Mouse (Mus musculus): ENCODE results near the gene B4galnt2.
A peak's percentile ranks its signal among the peaks of the same experiment; 100 is the strongest.

The B4galnt2 gene

DNA sequence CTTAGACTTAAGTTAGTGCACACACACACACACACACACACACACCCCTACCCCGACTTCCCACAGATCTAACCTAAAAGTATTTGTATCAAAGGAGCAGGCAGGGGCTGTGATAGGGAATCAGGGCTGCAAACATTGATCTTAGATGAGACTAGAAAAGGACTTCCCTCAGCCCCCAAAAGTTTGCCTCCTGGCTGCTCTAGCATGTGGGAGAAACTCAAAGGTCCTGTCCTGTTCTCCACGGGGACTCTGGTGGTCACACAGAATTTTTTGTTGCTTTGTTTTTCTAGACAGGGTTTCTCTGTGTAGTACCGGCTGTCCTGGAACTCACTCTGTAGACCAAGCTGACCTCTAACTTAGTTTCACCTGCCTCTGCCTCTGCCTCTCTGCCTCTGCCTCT is 89.1 kb downstream of the B4galnt2 start:
- no peak for DNase-seq

DNA sequence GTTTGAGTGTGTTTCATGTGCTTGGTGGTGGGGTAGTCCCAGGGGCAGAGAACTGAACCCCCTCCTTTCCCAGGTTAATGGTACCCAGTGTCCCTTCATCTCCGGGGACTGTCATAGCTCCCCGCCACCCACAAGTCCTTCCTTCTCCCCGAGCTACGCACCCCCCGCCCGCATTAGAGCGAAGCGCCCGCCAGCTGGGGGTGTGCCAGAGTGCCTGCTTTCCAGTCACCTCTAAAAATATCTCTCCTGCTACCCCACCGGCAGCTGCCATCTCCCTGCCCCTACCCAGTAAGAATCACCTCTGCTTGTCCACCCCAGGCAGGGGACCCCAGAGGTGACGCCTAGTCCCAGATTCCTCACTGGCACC is 89.8 kb downstream of the B4galnt2 start:
- DNase-seq = peak; percentile 67

- peak; percentile 96 for DNase-seq
Observed at GRCm38 (mm10) chr11:95824071-95824876, 90.4 kb downstream of the B4galnt2 start, which contains the start of gene Phospho1. Gene Phospho1, plus strand, starts transcription at chr11:95824499.

GRCm38 (mm10) chr11:95822437-95822836 is 92.3 kb downstream of the B4galnt2 start:
- DNase-seq = no peak

GRCm38 (mm10) chr11:95821511-95821910 is 93.2 kb downstream of the B4galnt2 start:
- DNase-seq = no peak

DNA sequence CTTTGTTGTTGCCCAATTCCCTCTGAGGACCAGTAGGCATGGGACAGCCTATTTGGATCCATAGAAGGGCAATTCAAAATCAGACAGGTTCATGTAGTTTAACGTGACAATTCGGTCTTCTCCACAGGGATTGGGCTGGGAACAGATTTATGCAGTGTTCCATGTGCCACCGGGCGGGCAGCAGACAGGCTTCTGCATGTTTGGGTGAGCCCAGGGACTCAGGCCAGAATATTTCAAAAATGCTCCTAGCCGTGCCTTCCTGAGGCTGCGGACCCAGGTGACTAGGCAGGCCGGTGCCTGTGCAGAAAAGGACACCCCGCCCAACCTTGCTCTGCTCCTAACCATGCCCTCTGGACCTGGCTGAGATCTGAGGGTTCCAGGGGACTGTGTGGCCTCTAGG is 95.6 kb downstream of the B4galnt2 start:
- DNase-seq = peak; percentile 45
